Mouse (Mus musculus): ENCODE data around the gene Tubgcp6.
A peak's percentile ranks its signal among the peaks of the same experiment; 100 is the strongest.

Gene Tubgcp6

DNA sequence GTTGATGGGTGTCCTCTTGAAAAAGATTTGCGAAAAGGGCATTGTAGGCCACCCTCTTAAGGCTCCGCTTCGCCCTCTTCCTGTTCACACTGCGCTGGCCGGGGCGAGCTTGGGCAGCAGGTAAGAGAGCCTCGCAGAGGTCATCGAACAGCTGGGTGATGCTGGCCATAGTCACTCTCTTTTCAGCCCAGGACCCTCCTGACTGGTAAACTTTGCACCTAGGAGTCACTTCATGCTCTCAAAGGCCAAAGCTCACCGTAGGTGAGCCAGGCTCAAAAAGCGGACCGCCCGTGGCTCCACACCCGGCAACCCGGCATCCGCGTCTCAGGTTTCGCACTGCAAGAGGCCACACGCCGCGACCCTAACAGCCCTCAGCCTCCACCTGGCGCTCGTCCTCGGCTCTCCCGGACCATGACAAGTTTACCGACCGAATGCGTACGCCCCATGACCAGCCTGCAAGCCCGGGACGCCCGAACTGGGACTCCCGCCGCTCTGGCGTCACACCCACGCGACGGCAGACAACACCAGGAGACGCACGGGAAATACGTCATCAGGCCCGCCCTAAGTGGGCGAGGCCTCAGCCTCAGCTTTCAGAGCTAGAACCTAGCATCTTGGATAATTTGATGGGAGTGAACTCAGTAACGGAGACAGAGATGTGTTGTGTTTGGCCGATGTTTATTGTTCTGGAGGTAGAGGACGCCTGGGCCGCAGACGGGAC is at the start of gene Tubgcp6:
Gene Tubgcp6, minus strand, starts transcription at position 464 of the 718 bp plus-strand sequence.
- DNase-seq: peak; percentile 85 to 94

DNA sequence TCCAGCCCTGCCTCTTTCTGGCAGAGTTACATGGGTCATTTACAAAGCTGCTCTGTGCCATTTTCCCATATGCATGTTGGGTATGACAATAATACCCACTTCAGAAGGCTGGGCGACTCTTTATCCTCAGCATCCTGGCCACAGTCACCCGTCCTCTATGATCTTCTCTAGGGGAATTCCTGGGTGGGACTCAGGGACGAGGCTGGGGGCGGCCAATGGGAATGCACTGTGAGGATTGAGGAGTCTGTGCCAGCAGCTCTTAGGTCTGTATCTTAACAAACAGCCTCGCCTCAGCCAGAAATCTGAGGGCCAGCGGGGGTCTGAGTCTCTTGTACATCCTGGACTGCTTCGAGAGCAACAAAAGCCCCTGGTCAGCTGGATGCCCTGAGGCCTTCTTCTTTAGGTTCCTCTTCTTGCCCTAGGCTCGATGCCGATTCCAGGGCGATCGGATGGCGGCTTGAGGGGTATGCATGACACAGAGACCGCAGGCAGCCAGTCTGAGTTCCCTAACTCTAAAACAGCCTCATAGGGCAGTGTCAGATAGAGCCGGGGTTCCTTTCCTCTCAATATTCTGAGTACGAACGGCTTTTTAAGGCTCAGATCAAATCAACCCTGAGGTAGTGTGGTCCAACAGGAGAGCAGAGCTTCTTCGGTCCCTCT is 49.5 kb upstream of the Tubgcp6 start:
- peak in 1 of 2 experiments; percentile 14 for DNase-seq

DNA sequence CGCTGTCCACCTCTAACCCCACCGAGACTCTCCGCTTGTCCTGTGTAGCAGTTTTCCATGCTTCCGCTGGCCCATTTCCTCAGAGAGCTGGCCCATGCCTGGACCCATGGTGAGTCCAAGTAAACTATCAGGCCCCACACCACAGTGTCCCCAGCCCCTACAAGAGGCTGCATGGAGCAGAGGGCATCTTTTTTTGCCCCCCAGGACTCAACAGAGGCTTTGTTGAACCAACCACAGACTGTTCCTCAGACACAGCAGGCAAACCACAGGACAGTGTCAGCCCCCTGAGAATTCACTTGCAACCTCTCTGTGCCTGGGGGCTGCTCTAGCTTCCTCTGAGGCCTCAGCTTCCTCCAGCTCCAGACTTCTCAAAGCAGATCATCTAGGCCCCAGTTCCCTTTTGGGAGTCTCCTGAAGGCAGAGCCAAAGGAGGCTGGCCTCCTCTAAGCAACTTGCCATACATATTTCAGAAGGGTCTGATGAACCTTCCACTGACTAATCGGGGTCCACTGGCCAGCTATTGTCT is 48.7 kb upstream of the Tubgcp6 start:
- no peak for DNase-seq

DNA sequence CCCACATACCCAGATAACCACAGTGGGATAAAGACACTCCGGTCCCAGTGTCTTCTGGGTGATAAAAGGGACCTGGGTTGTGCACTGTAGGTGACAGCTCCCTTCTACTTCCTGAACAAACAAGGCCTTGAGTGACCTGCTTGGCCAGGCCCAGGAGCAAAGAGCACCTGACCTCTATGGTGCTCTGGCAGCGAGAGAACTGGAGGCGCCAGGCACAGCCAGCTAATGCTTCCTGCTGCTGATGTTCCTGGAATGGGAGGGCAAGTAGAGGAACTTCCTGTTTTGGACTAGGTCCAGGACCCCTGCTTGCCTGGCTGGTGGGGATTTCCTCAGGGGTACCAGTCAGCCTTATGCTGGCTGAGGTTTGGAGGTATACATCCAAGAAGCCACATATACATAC is 47.2 kb upstream of the Tubgcp6 start:
- no peak for DNase-seq

DNA sequence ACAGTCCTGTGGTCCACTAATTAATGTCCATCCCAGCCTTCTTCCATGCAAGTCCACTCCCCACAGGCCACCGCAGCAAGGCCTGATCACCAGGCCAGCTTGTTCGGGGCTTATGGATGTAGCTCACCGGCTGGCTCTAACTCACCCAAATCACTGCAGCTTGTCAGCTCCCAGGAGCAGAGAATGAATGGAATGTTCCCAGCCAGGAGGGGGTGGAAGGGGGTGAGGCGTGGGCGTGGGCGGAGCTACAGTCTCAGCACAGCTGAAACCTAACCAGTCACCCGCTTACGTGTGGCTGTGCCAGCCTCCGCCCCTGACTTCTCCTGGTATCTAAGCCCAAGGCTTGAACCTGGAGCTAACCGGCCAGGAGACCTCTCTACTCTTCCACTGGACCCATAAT is 46.5 kb upstream of the Tubgcp6 start:
- peak in 1 of 2 experiments; percentile 20 for DNase-seq

DNA sequence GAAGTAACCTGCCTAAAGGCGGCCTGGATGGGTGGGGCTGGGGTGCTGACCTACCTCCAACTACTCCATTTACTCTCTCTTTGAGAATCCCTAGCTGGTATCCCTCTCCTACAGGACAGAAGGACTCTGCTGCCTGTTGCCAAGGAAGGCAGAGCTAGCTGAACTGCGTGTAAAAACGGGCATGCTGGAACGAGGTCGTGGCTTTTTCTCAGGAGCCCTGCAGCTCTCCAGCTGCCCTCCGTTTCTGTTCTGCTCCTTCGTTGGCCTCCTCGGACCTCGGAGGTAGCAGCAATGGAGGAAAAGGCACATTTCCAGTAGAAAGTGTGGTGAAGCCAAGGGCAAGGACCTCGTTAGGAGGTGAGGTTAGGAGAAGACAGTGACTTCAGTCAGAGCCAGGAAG is 46.0 kb upstream of the Tubgcp6 start:
- no peak for DNase-seq

DNA sequence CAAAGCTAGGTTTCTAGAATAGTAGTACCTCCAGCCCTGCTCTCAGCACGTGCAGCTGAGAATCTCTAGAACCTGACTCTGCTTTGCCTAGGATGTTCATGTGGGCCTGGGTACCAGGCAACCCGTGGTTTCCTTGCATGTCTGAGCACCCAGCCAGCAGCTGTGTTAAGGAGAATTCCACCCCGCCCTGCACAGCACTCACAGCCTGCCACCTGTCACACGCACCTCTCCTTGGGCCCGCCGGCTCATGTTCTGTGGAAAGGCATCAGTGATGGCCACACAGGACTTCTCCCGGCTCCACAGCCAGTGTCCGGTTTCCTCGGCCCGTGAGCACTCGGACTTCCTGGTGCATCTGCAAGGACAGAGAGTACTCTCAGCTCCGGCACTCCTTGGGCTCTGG is 42.6 kb upstream of the Tubgcp6 start:
- no peak for DNase-seq

DNA sequence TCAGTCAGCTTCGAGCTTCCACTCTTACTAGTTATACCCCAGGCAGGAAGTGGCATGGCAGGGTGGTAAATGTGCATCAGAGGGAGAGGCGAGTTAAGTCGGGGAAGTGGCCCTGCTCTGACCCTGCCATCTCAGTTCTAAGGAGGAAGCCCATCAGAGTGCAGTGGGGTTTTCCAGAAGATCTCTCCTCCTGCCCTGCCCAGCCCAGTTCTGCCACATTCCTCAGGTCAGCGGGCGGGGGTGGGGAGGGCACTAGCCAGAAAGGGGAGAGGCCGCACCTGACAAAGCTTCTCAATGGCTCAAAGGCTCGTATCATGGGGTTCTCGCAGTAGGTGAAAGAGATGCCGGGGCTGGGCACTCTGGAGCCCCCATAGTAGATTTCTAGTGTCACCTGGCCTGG is 38.5 kb upstream of the Tubgcp6 start:
- DNase-seq: no peak

DNA sequence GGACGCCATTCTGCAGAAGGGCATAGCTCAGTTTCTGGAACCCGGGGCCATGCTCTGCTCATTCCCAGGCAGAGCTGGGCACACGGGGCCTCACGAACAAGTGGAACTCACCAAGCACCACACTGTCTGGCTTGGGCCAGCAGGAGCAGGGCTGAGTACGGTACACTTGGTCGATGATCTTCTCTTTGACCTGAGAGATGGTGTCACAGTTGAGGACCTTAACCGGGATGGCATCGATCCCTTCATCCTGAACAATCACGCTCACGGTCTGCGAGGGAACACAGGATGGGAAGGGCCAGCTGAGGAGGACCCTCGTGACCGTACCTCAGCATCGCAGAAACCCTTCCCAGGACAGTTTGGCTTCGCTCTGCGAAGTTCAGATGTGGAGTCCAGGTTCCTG is 35.6 kb upstream of the Tubgcp6 start:
- no peak for DNase-seq

DNA sequence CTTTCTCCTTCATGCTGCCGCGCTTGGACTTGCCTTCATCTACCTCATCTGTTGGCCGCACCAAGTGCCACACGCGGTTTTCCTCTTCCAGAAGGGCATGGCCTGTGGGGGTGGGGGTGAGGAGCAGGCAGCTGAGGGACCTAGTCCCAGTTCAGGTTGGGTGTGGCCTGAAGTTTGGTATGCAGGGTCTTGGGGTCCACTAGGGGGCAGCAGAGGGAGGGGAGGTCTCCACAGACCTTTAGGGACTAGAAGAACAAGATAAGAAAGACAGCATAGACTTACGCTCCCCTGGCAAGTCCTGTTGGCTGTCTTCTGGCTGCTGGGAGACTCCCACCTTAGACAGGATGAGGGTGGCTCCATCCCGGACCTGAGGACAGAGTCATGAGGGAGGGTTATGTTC is 35.0 kb upstream of the Tubgcp6 start:
- peak; percentile 56 to 82 for DNase-seq

DNA sequence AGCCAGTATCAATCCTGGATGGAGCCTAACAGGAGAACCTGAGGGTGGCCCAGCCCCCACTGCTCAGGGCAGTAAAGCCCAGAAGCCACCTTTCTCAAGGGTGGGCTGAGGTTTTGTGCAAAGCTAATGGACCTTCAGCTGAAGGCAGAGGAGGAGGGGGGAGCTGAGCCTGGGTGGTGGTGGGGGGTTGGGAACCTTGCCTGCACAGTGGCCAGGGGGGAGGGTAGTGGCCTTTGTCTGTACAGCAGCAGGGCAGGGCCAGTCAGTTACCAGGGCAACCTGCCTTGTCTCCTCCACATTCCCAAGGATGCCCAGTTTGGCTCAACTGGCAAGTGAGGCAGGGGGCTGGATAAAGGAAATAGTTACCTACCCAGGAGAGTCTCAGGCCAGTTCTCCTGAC is 29.4 kb upstream of the Tubgcp6 start:
- DNase-seq: no peak

DNA sequence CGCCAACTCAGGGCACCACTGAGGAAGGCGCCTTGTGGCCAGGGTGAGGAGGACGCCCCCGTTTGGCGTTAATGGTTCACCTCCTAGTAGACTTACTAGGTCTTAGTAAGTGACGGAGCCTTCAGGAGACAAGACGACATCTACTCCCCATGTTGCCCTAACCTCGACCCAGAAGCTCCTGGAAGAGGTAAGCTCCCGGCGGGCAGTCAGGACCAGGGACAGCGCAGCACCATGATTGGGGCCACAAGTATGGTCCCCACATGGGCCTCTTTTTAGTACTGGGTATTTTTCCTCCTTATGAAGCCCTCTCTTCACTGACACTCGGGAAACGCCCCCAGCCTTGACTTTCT is 27.1 kb upstream of the Tubgcp6 start:
- peak in 1 of 2 experiments; percentile 48 for DNase-seq

DNA sequence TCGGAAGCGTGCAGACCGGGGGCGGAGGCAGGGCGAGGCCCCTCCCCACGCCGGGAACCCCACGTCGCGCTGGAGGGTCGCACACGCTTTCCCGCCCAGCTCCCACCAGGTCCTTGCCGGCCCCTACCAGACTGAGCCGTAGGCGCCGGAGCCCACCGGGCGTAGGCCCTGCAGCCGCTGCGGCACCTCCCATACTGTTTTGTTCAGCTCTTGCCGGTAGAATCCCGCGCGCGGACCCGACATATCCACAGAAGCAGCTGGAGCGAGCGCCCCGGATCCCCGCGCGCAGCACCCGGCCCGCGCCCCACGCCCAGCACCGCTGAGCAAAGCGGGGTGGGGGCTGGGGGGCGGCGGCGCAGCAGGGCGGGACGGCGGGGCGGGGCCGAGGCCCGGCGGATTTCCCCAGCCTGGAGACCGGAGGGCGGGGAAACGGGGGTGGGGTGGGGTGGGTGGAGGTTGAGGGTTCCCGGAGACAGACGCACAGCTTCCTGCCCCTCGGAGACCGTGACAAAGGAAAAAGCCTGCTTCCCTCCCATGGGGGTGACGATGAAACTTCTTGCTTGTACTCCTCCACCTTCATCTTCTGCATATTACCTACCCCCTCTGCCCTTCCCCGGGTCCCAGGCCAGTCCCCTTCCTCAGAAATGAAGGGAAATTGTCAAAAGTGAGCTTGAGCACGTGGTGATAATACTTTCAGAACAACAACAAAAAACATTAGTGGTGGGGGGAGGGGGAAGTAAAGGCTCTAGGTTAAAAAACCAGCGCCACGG is 26.5 kb upstream of the Tubgcp6 start, which contains the start of gene Mapk11:
Gene Mapk11, minus strand, starts transcription at position 358 of the 770 bp plus-strand sequence.
- DNase-seq: peak; percentile 57 to 67

DNA sequence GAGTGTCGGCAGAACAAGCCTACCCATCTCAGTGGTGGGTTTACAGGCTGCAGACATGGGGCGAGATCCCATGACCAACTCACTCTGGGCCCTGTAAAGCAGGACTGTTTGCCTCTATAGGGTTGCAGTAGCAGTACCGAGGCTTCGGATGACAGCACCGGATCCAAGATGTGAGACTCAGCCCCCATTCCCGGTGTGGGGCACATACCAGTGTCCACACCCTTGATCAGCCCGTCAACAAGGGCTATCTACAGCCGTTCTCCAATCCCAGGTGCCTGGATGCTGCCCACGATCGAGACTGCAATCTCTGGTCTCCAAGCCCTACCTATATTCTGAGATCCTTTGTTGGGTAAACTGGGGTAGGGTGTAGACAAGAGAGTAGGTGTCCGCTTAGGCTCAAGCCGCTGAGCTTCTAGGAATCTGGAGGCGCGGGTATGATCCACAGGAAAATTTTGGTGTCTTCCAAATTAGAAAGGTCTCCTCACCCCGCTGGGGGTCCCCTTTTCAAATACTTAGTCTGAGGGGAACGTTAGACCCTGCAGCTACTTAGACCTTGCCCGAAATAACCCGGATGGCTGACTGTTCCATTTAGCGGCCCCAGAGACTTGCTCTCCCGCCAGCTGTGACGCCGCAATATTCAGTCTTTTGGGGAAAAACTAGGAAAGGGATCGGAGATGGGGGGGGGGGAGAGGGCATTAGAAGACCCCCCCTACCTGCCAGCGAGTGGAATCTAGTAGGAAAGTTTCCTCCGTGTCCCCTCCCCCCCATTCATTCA is 25.8 kb upstream of the Tubgcp6 start:
- peak in 1 of 2 experiments; percentile 28 for DNase-seq

DNA sequence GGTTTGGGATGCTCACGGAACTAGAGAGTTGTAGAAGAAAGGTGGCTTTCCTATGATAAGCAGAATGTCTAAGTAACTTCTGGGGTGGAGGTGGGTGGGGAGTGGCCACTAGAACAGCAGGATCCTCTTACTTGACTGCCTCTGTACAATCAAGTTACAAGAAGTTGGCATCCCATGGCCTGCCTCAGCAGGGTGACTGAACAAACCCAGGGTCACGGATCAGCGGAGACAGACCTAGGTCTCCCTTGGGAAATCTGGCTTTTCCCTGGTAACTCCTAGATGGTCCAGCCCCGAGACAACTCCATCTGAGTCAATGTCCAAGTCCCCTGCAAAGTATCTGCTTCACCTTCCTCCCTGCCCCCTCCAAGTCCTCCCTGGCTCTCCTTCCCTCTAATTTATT is 25.0 kb upstream of the Tubgcp6 start:
- no peak for DNase-seq

DNA sequence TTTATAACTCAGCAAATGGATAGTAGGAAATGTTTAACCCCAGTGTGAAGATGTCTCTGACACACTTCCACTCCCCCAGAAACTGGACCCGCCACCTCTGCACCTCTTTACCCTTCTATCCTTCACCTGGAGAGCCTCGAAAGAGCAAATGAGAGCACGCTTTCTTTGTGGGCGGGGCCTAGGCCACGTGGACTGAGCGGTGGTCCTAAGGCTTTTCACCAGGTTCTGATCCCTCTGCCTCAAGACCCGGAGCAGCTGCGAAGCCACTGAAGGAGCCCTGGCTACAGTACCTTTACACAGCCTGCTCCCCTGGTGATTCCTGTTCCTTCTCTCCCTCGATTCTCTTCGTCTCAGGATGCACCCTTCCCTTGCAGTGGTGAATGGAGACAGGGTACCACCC is 24.5 kb upstream of the Tubgcp6 start:
- no peak for DNase-seq

DNA sequence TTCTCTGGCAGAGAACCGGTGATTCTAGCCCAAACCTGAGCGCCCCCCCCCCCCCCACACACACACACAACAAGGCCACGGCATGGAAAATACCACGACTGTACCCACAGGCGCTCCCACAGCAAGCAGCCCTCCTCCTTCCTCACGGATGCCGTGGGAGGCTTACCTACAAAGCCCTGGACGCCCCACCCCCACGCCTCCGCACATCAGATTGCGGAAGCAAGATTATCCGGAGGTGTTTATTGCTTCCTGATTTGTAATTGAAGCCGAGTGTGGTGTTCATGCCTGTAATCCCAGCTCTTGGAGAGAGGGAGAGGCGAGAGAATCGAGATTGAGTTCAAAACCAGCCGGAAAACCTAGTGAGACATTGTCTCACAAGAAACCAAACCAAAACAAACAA is 24.1 kb upstream of the Tubgcp6 start:
- DNase-seq: peak; percentile 72 to 81

DNA sequence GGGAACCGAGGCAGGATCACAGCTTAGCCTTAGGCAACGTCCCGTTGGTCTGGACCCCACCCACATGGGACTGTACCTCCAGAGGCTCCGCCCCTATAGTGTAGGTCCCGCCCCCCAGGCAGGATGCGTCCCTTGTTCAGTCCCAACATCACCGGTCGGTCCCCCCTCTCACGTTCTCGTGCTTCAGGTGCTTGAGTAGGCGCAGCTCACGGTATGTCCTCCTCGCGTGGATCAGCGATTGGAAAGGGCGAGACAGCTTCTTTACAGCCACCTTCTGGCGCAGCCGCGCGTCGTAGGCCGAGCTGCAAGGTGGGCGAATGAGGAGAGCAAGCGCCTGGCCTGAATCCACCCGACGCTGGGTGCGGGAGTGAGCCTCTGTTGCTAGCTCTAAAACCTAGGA is 23.6 kb upstream of the Tubgcp6 start:
- peak; percentile 68 to 80 for DNase-seq

DNA sequence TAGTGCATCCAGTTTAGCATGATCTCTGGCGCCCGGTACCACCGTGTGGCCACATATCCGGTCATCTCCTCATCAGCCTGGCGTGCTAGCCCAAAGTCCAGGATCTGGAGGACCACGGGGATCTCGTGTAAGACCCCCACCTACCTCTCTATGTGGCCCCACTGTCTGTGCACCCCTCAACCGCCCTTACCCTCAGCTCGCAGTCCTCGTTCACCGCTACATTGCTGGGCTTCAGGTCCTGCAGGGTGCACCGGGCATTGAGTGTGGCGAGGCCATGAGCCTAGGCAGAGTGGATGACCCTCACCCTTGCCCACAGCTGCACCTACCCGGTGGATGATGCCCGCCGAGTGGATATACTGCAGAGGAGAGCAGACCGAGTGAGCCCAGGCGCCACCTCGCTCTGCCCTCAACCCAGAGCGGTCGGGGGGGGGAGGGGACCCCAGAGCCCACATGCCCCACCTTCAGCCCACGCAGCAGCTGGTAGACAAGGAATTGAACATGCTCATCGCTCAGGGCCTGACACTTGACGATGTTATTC is 23.0 kb upstream of the Tubgcp6 start:
- DNase-seq: no peak

DNA sequence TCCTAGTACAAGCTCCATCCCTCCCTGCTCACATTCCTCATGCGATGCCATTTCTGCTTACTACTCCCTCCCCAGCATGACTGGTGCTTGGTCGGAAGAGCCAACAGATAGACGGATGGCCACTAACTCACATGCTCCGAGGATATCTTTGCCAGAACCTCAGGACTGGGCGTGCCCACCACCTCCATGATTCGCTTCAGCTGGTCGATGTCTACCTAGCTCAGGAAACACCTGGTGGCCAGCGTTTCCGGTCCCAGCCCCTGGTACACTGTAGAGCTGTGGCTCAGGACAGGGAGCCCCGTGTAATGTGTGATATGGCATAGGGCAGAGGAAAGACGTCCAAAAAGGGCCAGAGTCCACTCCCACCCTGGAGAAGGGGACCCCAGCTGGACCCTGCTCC is 22.1 kb upstream of the Tubgcp6 start:
- DNase-seq: no peak

DNA sequence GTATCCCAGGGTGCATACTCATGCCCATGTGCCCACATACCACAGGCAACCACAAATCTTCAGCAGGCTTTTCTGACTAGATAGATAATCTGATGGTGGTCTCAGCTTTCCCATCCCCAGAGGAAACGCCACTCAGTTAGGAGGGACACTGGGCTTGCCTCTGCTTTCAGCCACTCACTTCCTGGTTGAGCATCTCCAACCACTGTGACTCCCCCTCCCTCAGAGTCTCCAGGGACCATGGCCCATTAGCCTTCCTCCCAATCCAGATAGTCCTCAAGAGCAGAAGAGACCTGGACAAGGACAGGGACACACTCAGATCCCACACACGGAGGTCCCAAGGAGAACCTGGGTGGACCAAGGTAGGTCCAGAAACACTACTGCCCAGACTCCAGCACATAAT is 20.2 kb upstream of the Tubgcp6 start:
- no peak for DNase-seq

DNA sequence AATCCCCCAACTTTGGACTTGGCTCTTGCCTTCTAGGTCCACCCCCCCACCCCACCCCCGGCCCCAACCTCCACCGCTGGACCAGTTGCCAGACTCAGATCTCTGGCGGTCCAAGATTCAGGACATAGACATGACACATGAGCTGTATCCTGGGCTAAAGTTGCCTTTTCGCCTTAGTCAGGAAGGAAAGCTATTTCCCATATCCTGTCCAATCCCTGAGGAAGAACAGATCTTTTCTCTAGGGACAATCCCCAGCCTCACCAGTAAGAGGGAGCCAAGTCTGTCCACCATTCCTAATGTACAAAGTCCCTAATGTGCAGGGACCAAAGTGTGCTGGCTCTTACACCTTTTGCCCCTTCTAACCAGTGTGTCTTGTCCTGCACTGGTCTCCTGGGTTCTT is 19.0 kb upstream of the Tubgcp6 start:
- no peak for DNase-seq

DNA sequence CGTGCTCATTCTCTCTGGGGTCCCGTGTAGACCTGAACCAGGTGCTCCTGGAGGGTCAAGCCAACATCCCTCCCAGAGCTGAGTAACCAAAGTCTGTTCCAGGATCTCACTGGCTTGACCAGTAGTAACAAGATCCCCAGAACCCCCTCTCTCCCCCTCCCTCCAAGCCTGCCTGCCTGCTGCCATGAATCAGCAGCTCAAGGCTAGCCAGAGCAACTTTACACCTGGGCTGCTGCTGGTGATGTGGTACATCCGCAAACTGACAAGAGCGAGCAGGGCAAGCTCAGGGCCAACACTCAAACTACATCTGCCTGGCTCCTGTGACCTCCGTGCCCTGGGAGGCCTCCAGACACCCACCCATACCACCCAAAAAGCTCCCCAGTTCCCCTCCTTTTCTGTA is 18.5 kb upstream of the Tubgcp6 start:
- no peak for DNase-seq
